Mouse (Mus musculus) megakaryocyte, embryonic 14.5 days (primary cell): ENCODE measurements around the gene Ksr1. TPM values are rescaled to one million over a fixed set of nuclear protein-coding genes. Genes with fewer than 3 reads are reported as not detected.
A peak's percentile ranks its signal among the peaks of the same experiment; 100 is the strongest.

ENCODE experiments used
- H3K27me3 ChIP-seq: replicated peaks from 2 replicates; pipeline ENCODE3; 2012; ENCODE audit warnings: inconsistent platforms
- H3K36me3 ChIP-seq: replicated peaks from 2 replicates; pipeline ENCODE3; 2012; ENCODE audit warnings: low read length, inconsistent platforms, mixed read lengths
- H3K4me1 ChIP-seq: 2 replicates; pipeline ENCODE4 v1.6.1; 2012; ENCODE audit warnings: inconsistent platforms
- H3K4me3 ChIP-seq: replicated peaks from 2 replicates; pipeline ENCODE3; 2012; ENCODE audit warnings: moderate library complexity, mild to moderate bottlenecking, inconsistent platforms
- H3K9me3 ChIP-seq: 2 replicates; pipeline ENCODE4 v1.6.1; 2012; ENCODE audit warnings: inconsistent platforms
- FLI1 ChIP-seq: IDR thresholded peaks from 2 replicates; pipeline ENCODE4 v1.6.1; 2012; ENCODE audit warnings: low read length, inconsistent platforms, mixed read lengths
- GATA1 ChIP-seq: IDR thresholded peaks from 3 replicates; pipeline ENCODE4 v1.6.1; 2012; ENCODE audit warnings: mixed read lengths, low read length, inconsistent platforms, borderline replicate concordance
- polyA plus RNA-seq: library from polyadenylated mRNA; stranded (reverse); fragments of >175 nt; gene quantifications from 2 replicates; pipeline ENCODE4 v1.2.3, GENCODE M21; 2012; ENCODE audit warnings: low replicate concordance; ENCODE audit not compliant: insufficient read depth

The Ksr1 gene
- polyA plus RNA-seq, 1 experiment, result 46.5 TPM

DNA sequence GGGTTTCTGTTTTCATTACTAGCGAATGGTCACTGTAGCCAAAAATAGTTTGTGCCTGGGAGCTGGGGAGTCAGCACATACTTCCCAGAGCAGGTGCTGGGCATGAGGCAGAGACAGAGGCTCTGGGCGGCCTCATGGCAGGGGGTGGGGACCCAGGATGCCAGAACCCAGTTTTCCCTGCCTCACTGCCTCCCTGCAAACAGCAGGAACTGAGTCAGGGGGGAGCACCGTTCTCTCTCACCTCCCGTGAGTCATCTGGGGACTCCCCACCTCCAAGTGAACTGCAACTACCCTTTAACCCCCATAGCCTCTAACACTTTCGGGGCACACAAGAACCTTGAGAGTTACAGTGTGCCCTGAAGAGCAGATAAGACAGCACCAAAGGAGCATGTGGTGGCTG lies 86.4 kb downstream of the Ksr1 start:
- TF ChIP-seq GATA1 (no peak), FLI1 (no peak)
- Histone ChIP-seq H3K4me1 (peaks cover 100% of the 10 kb centered on the region), H3K36me3 (peaks cover 97% of the 10 kb centered on the region), H3K4me3 (peak overlapping the region; percentile 82), H3K9me3 (no peaks in the 10 kb centered on the region), H3K27me3 (no peaks in the 10 kb centered on the region)

DNA sequence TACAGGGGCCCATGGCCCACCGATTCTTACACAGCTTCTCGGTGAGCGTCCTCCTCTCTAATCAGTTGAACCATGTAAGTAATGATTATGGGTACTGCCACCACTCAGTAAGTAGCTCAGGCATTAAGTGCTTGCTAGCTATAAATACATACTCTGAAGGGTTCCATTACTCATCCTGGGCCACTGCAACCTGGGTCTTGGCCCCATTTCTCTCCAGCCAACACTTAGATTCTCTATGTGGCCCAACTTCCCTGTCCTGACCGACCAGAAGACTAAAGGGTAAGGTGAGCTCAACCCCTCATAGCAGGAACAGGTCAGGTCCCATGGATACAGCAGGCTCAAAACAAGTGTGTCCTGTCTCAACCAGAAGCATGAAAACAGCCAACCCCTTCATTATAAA lies 87.1 kb downstream of the Ksr1 start:
- Histone ChIP-seq H3K36me3 (peaks cover 89% of the 10 kb centered on the region), H3K27me3 (no peaks in the 10 kb centered on the region), H3K9me3 (no peaks in the 10 kb centered on the region), H3K4me3 (peak overlapping the region; percentile 82), H3K4me1 (peaks cover 100% of the 10 kb centered on the region)
- TF ChIP-seq FLI1, result no peak

DNA sequence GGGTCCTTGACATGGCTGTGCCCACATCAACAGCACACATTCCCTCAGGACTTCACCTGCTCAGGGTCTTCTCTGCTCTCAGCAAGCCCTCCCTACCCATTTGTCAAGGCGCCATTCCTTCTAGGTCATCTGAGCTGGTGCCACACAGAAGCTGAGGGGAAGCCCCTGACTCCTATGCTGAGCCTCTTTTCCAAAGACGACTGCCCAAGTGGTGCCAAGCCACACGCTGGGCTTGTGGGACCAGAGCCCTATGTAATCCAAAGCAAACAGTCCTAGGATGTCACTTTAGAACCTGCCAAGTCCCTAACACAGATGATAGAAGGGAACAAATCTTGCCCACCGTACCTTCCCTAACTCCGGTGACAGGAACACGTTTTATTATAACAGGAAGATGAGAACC lies 87.6 kb downstream of the Ksr1 start:
- peaks cover 86% of the 10 kb centered on the region for H3K36me3 ChIP-seq
- peaks cover 100% of the 10 kb centered on the region for H3K4me1 ChIP-seq
- no peak for TF ChIP-seq GATA1
- TF ChIP-seq FLI1, result no peak
- H3K9me3 ChIP-seq, result no peaks in the 10 kb centered on the region
- H3K27me3 ChIP-seq, result no peaks in the 10 kb centered on the region
- H3K4me3 ChIP-seq, result peak overlapping the region; percentile 85

DNA sequence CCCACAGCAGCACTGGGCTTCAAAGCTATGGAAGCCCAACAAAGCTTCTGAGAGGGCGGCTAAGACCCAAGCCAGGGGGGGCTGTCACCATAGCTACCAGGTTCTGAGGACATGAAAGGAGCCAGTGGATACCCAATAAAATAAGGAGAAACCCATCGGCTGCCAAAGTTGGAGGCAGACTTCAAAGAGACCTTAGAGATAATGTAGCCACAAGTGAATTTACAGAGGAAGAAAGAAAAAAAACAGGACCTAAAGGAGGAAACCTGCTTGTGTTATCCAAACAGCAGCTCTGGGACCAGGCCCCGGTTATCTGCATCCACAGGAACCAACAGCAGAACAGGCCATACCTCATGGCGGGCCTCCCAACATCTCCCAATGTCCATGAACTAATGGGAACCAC lies 88.4 kb downstream of the Ksr1 start:
- H3K36me3 ChIP-seq, result peaks cover 86% of the 10 kb centered on the region
- H3K9me3 ChIP-seq, result no peaks in the 10 kb centered on the region
- peaks cover 100% of the 10 kb centered on the region for H3K4me1 ChIP-seq
- H3K4me3 ChIP-seq, result peak overlapping the region; percentile 85
- H3K27me3 ChIP-seq, result no peaks in the 10 kb centered on the region
- no peak for TF ChIP-seq GATA1
- no peak for TF ChIP-seq FLI1

DNA sequence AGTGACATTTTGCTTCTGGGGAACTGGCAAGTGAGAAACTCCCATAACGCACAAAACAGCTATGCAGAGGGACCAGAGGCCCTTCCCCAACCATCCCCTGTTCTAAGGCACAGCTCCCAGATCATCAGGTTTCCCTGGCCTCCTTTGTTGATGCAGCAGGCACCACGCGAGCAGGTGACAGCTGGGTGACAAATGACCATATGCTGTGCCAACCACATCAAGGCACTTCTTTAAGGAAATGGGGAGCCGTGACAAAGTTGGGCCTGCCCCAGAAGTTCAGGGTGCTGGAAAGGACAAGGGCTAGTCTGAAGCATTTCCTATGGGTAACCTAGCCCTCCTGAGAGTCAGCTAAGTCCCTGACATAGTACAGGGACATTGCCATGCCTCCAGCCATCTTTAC lies 89.3 kb downstream of the Ksr1 start:
- TF ChIP-seq GATA1, result no peak
- no peak for TF ChIP-seq FLI1
- peaks cover 86% of the 10 kb centered on the region for H3K36me3 ChIP-seq
- no peaks in the 10 kb centered on the region for H3K9me3 ChIP-seq
- H3K4me3 ChIP-seq, result peak overlapping the region; percentile 85
- H3K4me1 ChIP-seq, result peaks cover 100% of the 10 kb centered on the region
- H3K27me3 ChIP-seq, result no peaks in the 10 kb centered on the region

DNA sequence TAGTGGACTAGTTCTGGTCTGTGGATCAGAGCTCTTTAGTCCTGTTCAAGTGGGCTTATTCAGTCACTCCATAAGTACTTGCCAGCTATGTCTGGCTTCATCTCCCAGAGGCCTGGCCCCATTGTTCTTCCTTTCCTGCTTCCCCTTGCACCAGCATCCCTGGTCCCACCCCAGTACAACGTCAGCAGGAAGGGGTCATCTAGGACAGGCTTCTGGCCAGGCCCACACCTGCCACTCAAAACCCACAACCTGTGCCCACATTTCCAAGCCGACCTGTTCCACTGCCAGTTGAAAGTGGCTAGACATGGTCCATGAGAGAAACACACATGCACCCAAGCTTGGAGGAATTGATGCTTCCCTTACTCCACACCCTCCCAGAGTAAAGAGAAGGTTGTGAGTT lies 90.2 kb downstream of the Ksr1 start:
- Histone ChIP-seq H3K4me3 (peak overlapping the region; percentile 73), H3K36me3 (peaks cover 85% of the 10 kb centered on the region), H3K9me3 (no peaks in the 10 kb centered on the region), H3K27me3 (no peaks in the 10 kb centered on the region), H3K4me1 (peaks cover 100% of the 10 kb centered on the region)
- TF ChIP-seq GATA1 (no peak), FLI1 (no peak)

DNA sequence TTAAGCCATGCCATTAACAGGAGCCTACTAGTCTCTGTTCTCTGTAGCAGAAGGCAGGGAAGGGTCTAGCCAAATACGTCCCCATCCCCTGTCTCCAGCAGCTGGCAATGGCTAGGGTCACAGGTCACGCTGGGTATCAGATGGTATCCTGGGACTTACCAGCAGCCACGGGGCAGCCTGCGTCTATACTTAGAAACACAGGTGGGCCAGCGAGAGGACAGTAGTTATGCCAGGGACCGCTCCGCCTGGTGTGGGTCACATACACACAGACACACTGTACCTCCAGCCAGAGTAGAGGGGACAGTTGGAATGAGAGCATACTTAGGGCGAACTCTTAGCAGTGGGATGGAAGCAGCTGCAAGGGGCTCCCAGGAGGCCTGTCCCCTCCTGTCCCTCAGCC lies 91.0 kb downstream of the Ksr1 start:
- Histone ChIP-seq H3K4me1 (peaks cover 100% of the 10 kb centered on the region), H3K36me3 (peaks cover 86% of the 10 kb centered on the region)
- TF ChIP-seq FLI1 (no peak), GATA1 (no peak)

DNA sequence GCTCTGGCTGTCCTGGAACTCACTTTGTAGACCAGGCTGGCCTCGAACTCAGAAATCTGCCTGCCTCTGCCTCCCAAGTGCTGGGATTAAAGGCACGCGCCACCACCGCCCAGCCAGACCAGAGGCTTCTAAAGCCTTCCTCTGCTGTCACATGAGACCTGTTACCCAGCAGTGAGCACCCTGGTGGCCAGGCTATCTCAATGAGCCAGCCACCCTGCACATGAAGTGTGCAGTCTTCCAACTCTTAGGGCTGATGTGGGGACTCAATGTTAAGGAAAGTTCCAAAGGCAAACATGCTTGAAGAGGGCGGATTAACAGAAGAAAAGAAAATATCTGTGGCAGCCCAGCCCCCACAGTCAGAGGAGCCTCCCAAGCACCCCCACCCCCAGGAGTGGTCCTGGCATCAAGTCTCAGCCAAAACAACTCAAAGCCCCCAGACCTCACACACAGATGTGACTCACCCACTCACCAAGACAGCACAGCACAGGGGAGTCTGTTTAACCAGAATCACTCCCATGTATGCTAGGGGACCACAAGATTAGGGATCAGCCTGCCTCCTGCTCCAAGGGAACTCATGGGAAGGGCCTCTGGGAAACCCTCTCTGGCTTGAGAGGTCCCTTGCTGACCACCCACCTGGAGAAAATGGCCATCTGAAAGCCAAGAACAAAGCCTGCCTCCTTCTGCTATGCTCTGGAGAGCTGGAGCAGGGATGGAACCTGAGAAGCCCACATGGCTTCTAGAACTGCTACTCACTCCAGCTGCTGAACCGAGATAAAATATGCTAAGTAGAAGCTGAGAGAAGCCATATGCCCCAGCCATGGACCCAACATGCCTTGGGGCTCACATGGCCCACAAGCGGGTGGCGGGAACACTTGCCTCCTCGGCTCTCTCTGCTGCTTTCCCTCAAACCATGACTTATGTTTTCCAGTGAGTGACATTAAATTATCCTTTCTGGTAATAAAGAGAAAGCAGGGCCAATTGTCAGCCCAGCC lies 91.8 kb downstream of the Ksr1 start:
- peaks cover 100% of the 10 kb centered on the region for H3K4me1 ChIP-seq
- TF ChIP-seq GATA1 (no peak), FLI1 (no peak)
- H3K4me3 ChIP-seq, result peak overlapping the region; percentile 84
- peaks cover 85% of the 10 kb centered on the region for H3K36me3 ChIP-seq
- H3K9me3 ChIP-seq, result peaks cover 3% of the 10 kb centered on the region
- H3K27me3 ChIP-seq, result no peaks in the 10 kb centered on the region

More for the DNA sequence above, 91.0 kb downstream of the Ksr1 start:
- Histone ChIP-seq H3K27me3 (no peaks in the 10 kb centered on the region), H3K9me3 (no peaks in the 10 kb centered on the region), H3K4me3 (peak overlapping the region; percentile 84)

DNA sequence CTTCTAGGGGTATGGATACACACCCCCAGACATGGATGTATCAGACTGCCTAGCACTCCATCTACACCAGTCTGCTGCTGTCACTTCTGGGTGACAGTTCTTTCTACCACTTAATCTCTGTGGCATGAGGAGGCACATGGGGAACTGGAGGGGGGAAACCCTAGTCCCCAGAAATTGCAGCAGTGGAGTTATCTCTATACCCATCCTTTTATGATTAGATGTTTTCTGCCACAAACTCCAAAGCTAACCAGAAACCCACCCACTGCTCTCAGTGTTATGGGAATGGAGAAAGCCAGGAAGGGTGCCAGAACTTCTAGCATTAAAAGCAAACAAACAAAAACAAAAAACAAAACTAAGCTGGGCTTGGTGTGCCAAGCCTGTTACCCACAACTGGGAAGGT lies 92.8 kb downstream of the Ksr1 start:
- peaks cover 85% of the 10 kb centered on the region for H3K36me3 ChIP-seq
- H3K9me3 ChIP-seq, result peaks cover 9% of the 10 kb centered on the region
- TF ChIP-seq GATA1 (no peak), FLI1 (no peak)
- peak overlapping the region; percentile 83 for H3K4me3 ChIP-seq
- peaks cover 100% of the 10 kb centered on the region for H3K4me1 ChIP-seq
- no peaks in the 10 kb centered on the region for H3K27me3 ChIP-seq

DNA sequence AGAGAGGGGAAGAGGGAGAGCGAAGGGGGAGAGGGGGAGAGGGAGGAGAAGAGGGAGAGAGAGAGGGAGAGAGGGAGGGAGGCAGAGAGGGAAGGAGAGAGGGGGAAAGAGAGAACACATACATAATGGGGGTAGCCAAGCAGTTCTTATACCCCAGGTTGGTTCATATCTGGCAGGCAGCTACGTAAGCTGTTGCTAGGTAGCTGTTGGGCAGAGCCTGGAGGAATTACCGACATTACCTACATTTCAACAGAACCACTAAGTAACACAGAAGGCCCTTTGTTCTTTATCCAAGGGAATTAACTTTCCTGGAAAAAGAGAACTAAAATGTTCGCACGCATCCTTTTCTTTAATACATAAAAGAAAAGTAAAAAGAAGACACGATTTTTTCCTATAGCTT lies 93.4 kb downstream of the Ksr1 start:
- Histone ChIP-seq H3K9me3 (peaks cover 9% of the 10 kb centered on the region), H3K4me3 (peak overlapping the region; percentile 64), H3K36me3 (peaks cover 85% of the 10 kb centered on the region), H3K27me3 (no peaks in the 10 kb centered on the region), H3K4me1 (peaks cover 100% of the 10 kb centered on the region)
- TF ChIP-seq GATA1 (no peak), FLI1 (no peak)
